Mouse (Mus musculus): ENCODE measurements around the gene Irx4. TPM values are rescaled to one million over a fixed set of nuclear protein-coding genes. Genes with fewer than 3 reads are reported as not detected.

Gene Irx4
- total and polyA plus RNA-seq, 3 experiments: not detected

DNA sequence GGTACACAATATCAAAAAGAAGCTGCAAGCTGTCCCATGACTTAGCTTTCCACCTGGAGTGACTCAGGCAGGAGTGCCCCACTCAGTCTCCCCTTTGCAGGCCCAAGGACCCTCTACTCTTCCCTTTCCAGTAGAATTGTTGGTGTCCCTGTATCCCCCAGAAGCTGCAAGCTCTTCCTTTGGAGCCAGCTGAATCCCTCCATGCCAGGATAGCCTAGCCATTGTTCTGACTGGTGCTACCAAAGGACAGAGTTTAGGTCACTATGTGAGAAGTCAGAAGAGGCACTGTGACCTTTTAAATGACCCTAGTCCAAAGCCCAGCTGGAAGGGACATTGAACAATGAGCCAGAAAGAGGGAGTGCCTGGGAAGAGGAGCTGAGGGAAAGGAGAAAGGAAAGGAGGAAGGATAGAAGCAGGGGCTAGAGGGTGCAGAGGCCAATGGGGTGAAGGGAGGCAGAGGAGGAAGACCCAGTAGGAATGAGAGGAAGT is 12.6 kb downstream of the Irx4 start:
- Histone ChIP-seq H3K9me3 (replicated peaks) (peaks cover 64% of the 10 kb centered on the region), H3K27me3 (ENCODE audit: insufficient read depth, low read length) (no peaks in the 10 kb centered on the region), H3K4me3 (ENCODE audit: low read depth, low read length) (no peak overlapping the region), H3K4me1 (ENCODE audit: insufficient read depth, low read depth, low read length) (no peaks in the 10 kb centered on the region), H3K36me3 (replicated peaks) (no peaks in the 10 kb centered on the region)
- ATAC-seq (ENCODE audit: extremely low read depth, insufficient number of reproducible peaks, low FRiP score, poor library complexity, severe bottlenecking) (no peak), DNase-seq (ENCODE audit: low spot score) (no peak)
- no peak for TF ChIP-seq POLR2AphosphoS5 (IDR thresholded peaks at IDR 0.05; ENCODE audit: insufficient replicate concordance, low read depth, low read length)
- no peak for TF ChIP-seq CTCF (IDR thresholded peaks at IDR 0.05; ENCODE audit: low read depth, low read length)
- no peak for TF ChIP-seq GATA2 (IDR thresholded peaks at IDR 0.05; ENCODE audit: borderline replicate concordance, low read depth, low read length)
- no peak for TF ChIP-seq TAL1 (conservative IDR thresholded peaks at IDR 0.05; ENCODE audit: low read depth, low read length)
- no peak for TF ChIP-seq GATA1 (IDR thresholded peaks at IDR 0.05; ENCODE audit: borderline replicate concordance, low read length)

DNA sequence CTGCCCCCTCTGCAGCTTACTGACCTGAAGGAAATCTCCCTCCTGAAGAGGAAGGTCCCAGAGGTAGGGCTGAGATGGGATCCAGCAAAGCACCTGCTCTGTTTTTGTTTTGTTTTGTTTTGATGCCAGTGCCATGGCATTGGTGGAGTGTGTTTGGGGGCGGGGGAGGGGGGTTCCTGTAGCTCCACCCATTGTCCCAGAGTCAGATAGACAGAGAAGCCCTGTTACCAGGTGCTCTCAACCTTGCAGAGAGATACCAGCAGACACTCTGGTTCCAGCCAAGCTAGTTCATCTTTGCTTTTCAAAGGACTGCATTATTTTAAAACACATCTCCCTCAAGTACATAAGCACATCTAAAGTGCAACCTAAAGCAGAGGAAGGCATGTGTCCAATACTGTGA is 13.3 kb downstream of the Irx4 start:
- H3K9me3 ChIP-seq (replicated peaks): peaks cover 57% of the 10 kb centered on the region
- no peak for DNase-seq (ENCODE audit: low spot score)
- H3K27me3 ChIP-seq (ENCODE audit: insufficient read depth, low read length): no peaks in the 10 kb centered on the region
- ATAC-seq (ENCODE audit: extremely low read depth, insufficient number of reproducible peaks, low FRiP score, poor library complexity, severe bottlenecking): no peak
- no peaks in the 10 kb centered on the region for H3K4me1 ChIP-seq (ENCODE audit: insufficient read depth, low read depth, low read length)
- TF ChIP-seq GATA2 (IDR thresholded peaks at IDR 0.05; ENCODE audit: borderline replicate concordance, low read depth, low read length) (no peak), TAL1 (conservative IDR thresholded peaks at IDR 0.05; ENCODE audit: low read depth, low read length) (no peak), GATA1 (IDR thresholded peaks at IDR 0.05; ENCODE audit: borderline replicate concordance, low read length) (no peak), CTCF (IDR thresholded peaks at IDR 0.05; ENCODE audit: low read depth, low read length) (no peak), POLR2AphosphoS5 (IDR thresholded peaks at IDR 0.05; ENCODE audit: insufficient replicate concordance, low read depth, low read length) (no peak)
- H3K36me3 ChIP-seq (replicated peaks): no peaks in the 10 kb centered on the region
- H3K4me3 ChIP-seq (ENCODE audit: low read depth, low read length): no peak overlapping the region

DNA sequence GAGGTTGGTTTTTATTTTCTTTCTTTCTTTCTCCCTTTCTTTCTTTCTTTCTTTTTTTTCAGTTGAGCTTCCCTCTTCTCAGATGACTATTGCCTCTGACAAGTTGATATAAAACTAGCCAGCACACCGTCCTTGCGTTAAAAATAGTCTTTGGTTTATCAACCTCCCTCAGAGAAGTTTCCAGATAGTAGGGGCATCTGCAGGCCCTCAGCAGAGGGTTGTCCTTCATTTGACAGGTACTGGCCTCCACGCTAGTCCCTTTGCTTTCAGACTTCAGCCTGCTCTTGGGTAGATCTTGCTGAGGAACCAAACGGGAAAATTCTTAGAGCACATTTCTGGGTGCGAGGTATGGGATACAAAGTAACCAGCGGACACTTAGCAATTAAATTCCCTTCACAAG is 17.1 kb downstream of the Irx4 start:
- TF ChIP-seq TAL1 (conservative IDR thresholded peaks at IDR 0.05; ENCODE audit: low read depth, low read length): no peak
- no peak for TF ChIP-seq POLR2AphosphoS5 (IDR thresholded peaks at IDR 0.05; ENCODE audit: insufficient replicate concordance, low read depth, low read length)
- no peak for TF ChIP-seq GATA1 (IDR thresholded peaks at IDR 0.05; ENCODE audit: borderline replicate concordance, low read length)
- TF ChIP-seq GATA2 (IDR thresholded peaks at IDR 0.05; ENCODE audit: borderline replicate concordance, low read depth, low read length): no peak
- TF ChIP-seq CTCF (IDR thresholded peaks at IDR 0.05; ENCODE audit: low read depth, low read length): no peak
- H3K4me1 ChIP-seq (ENCODE audit: insufficient read depth, low read depth, low read length): no peaks in the 10 kb centered on the region
- DNase-seq (ENCODE audit: low spot score) (no peak), ATAC-seq (ENCODE audit: extremely low read depth, insufficient number of reproducible peaks, low FRiP score, poor library complexity, severe bottlenecking) (no peak)
- no peak overlapping the region for H3K4me3 ChIP-seq (ENCODE audit: low read depth, low read length)
- peaks cover 43% of the 10 kb centered on the region for H3K9me3 ChIP-seq (replicated peaks)
- no peaks in the 10 kb centered on the region for H3K36me3 ChIP-seq (replicated peaks)
- H3K27me3 ChIP-seq (ENCODE audit: insufficient read depth, low read length): no peaks in the 10 kb centered on the region

DNA sequence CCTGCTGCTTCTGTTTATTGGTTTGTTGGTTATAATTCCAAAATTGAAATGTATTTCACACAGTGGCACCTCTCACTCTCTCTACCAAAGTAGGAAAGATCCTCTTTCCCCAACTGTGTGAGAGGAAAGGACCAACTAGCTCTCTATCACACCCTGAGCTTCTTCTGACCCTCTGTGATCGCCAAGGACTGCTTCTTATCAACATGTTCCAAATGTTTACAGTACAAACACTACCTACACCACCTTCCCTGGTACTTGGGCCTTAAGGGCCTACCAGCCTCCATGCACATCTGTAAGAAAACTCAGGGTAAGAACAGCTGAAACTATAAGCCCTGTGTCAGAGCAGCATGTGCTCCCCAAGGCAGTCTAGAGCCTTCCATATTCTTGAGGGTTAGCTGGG is 17.5 kb downstream of the Irx4 start:
- no peak for ATAC-seq (ENCODE audit: extremely low read depth, insufficient number of reproducible peaks, low FRiP score, poor library complexity, severe bottlenecking)
- no peaks in the 10 kb centered on the region for H3K36me3 ChIP-seq (replicated peaks)
- no peak for DNase-seq (ENCODE audit: low spot score)
- no peaks in the 10 kb centered on the region for H3K4me1 ChIP-seq (ENCODE audit: insufficient read depth, low read depth, low read length)
- peaks cover 45% of the 10 kb centered on the region for H3K9me3 ChIP-seq (replicated peaks)
- TF ChIP-seq GATA2 (IDR thresholded peaks at IDR 0.05; ENCODE audit: borderline replicate concordance, low read depth, low read length) (no peak), TAL1 (conservative IDR thresholded peaks at IDR 0.05; ENCODE audit: low read depth, low read length) (no peak), CTCF (IDR thresholded peaks at IDR 0.05; ENCODE audit: low read depth, low read length) (no peak), GATA1 (IDR thresholded peaks at IDR 0.05; ENCODE audit: borderline replicate concordance, low read length) (no peak), POLR2AphosphoS5 (IDR thresholded peaks at IDR 0.05; ENCODE audit: insufficient replicate concordance, low read depth, low read length) (no peak)
- no peak overlapping the region for H3K4me3 ChIP-seq (ENCODE audit: low read depth, low read length)
- no peaks in the 10 kb centered on the region for H3K27me3 ChIP-seq (ENCODE audit: insufficient read depth, low read length)

DNA sequence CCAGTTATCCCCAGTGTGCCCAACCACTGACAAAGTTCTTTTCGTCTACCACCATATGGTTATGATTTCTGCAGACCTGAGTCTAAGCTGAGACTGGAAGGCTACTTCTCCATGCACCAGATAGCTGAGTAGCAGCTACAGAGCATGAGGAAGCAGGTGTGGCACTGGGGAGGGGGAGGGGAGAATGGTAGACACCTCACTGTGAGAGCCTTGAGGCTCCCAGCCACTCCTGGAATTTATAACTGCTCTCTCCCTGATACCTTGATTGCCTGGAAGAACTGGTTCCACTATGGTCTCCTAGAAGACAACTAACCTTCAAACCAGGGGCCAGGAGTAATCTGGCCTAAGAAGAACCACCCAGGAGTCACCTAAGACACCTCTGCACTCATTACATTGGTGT is 18.9 kb downstream of the Irx4 start:
- Histone ChIP-seq H3K4me1 (ENCODE audit: insufficient read depth, low read depth, low read length) (no peaks in the 10 kb centered on the region), H3K4me3 (ENCODE audit: low read depth, low read length) (no peak overlapping the region), H3K9me3 (replicated peaks) (peaks cover 36% of the 10 kb centered on the region), H3K27me3 (ENCODE audit: insufficient read depth, low read length) (no peaks in the 10 kb centered on the region), H3K36me3 (replicated peaks) (no peaks in the 10 kb centered on the region)
- no peak for TF ChIP-seq POLR2AphosphoS5 (IDR thresholded peaks at IDR 0.05; ENCODE audit: insufficient replicate concordance, low read depth, low read length)
- TF ChIP-seq TAL1 (conservative IDR thresholded peaks at IDR 0.05; ENCODE audit: low read depth, low read length): no peak
- TF ChIP-seq GATA2 (IDR thresholded peaks at IDR 0.05; ENCODE audit: borderline replicate concordance, low read depth, low read length): no peak
- TF ChIP-seq GATA1 (IDR thresholded peaks at IDR 0.05; ENCODE audit: borderline replicate concordance, low read length): no peak
- TF ChIP-seq CTCF (IDR thresholded peaks at IDR 0.05; ENCODE audit: low read depth, low read length): no peak
- no peak for ATAC-seq (ENCODE audit: extremely low read depth, insufficient number of reproducible peaks, low FRiP score, poor library complexity, severe bottlenecking)
- no peak for DNase-seq (ENCODE audit: low spot score)

DNA sequence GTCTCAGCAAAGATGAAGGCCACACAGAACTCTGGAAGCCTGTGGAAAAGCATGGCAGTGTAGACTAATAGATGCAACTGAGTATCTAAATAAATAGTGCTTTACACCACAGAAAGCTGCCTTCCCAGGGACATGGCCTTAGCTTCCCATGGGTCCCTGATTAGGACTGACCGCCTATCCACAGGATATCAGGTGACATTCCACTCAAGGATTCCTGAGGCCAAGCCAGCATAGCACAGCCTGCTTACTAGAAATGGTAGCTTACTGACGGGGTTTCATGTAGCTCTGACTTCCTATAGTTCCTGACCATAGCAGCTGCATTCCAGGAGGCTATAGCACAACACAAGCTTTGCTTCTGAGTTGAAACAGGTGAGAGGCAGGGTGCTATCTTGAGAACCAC is 22.1 kb downstream of the Irx4 start:
- ATAC-seq (ENCODE audit: extremely low read depth, insufficient number of reproducible peaks, low FRiP score, poor library complexity, severe bottlenecking): no peak
- no peak for DNase-seq (ENCODE audit: low spot score)
- TF ChIP-seq GATA1 (IDR thresholded peaks at IDR 0.05; ENCODE audit: borderline replicate concordance, low read length) (no peak), CTCF (IDR thresholded peaks at IDR 0.05; ENCODE audit: low read depth, low read length) (no peak), POLR2AphosphoS5 (IDR thresholded peaks at IDR 0.05; ENCODE audit: insufficient replicate concordance, low read depth, low read length) (no peak), TAL1 (conservative IDR thresholded peaks at IDR 0.05; ENCODE audit: low read depth, low read length) (no peak), GATA2 (IDR thresholded peaks at IDR 0.05; ENCODE audit: borderline replicate concordance, low read depth, low read length) (no peak)
- peaks cover 37% of the 10 kb centered on the region for H3K9me3 ChIP-seq (replicated peaks)
- no peaks in the 10 kb centered on the region for H3K4me1 ChIP-seq (ENCODE audit: insufficient read depth, low read depth, low read length)
- no peaks in the 10 kb centered on the region for H3K36me3 ChIP-seq (replicated peaks)
- H3K27me3 ChIP-seq (ENCODE audit: insufficient read depth, low read length): no peaks in the 10 kb centered on the region
- no peak overlapping the region for H3K4me3 ChIP-seq (ENCODE audit: low read depth, low read length)

Data from G1E (cell line).